Mouse (Mus musculus) liver, embryonic 14.5 days (tissue): Measurements from ENCODE around the gene Col16a1.

Experiments
- CTCF ChIP-seq: IDR thresholded peaks from 2 replicates; pipeline ENCODE4 v1.5.1; 2016; ENCODE audit warnings: antibody characterized with exemption, low read depth, control low read depth
- EP300 ChIP-seq: IDR thresholded peaks from 2 replicates; pipeline ENCODE4 v1.6.1; 2016; ENCODE audit warnings: antibody characterized with exemption, low read depth

- TF ChIP-seq CTCF (no peak), EP300 (no peak)
These were observed 62.5 kb downstream of the Col16a1 start for GRCm38 (mm10) chr4:130110091-130110490.
